Mouse (Mus musculus) layer of hippocampus, postnatal 36 days (tissue): Measurements from ENCODE around the gene Dusp5. TPM values are rescaled to one million over a fixed set of nuclear protein-coding genes. Genes with fewer than 3 reads are reported as not detected.
"Not testable (repeated sequence)": the region's sequence is repeated elsewhere in the genome, so short reads cannot be mapped to it uniquely, and the experiment has no call there.

ENCODE experiments used
- DNase-seq, 2 experiments: peaks; one replicate each; pipeline ENCODE4 v3.0.0; 2022
- total RNA-seq, 2 experiments: library from RNA; stranded (reverse); gene quantifications; 2 replicates each; pipeline ENCODE4 v1.2.3; 2021

The Dusp5 gene
- total RNA-seq, 2 experiments from 2014 or later, result 23.6 to 27.0 TPM

GRCm38 (mm10) chr19:53577025-53577800 lies 48.3 kb downstream of the Dusp5 start:
- DNase-seq, result no peak

GRCm38 (mm10) chr19:53578597-53579252 lies 49.8 kb downstream of the Dusp5 start:
- peak; percentile 28 to 56 for DNase-seq

- DNase-seq, result not testable (repeated sequence)
Measured at GRCm38 (mm10) chr19:53580271-53580670, 51.4 kb downstream of the Dusp5 start.

GRCm38 (mm10) chr19:53587686-53588085 lies 58.8 kb downstream of the Dusp5 start:
- not testable (repeated sequence) for DNase-seq

GRCm38 (mm10) chr19:53588968-53589367 lies 60.1 kb downstream of the Dusp5 start, which contains the start of gene Nutf2-ps1:
Nutf2-ps1 (minus strand) TSS chr19:53589068.
- DNase-seq, result not testable (repeated sequence)

Other genes with a start within 250 kb of the Dusp5 start
- 10 to 100 TPM; 60.8 to 67.3 TPM for gene Mxi1, start 218.6 kb upstream of the Dusp5 start, total RNA-seq
- gene Gm10197, start 157.3 kb upstream of the Dusp5 start, total RNA-seq, result not detected
- 10 to 100 TPM; 39.6 to 40.2 TPM for gene Smndc1, start 138.5 kb upstream of the Dusp5 start, total RNA-seq
- gene Nutf2-ps1, start 60.0 kb downstream of the Dusp5 start, total RNA-seq, result 10 to 100 TPM; 38.5 to 45.8 TPM
- gene Smc3, start 71.3 kb downstream of the Dusp5 start, total RNA-seq, result 10 to 100 TPM; 41.7 to 45.1 TPM
- gene Rbm20, start 148.2 kb downstream of the Dusp5 start, total RNA-seq, result 1 to 10 TPM; 1.5 to 2.0 TPM